8 mouse cellular contexts compared by ENCODE assay signal in the genomic region with DNA sequence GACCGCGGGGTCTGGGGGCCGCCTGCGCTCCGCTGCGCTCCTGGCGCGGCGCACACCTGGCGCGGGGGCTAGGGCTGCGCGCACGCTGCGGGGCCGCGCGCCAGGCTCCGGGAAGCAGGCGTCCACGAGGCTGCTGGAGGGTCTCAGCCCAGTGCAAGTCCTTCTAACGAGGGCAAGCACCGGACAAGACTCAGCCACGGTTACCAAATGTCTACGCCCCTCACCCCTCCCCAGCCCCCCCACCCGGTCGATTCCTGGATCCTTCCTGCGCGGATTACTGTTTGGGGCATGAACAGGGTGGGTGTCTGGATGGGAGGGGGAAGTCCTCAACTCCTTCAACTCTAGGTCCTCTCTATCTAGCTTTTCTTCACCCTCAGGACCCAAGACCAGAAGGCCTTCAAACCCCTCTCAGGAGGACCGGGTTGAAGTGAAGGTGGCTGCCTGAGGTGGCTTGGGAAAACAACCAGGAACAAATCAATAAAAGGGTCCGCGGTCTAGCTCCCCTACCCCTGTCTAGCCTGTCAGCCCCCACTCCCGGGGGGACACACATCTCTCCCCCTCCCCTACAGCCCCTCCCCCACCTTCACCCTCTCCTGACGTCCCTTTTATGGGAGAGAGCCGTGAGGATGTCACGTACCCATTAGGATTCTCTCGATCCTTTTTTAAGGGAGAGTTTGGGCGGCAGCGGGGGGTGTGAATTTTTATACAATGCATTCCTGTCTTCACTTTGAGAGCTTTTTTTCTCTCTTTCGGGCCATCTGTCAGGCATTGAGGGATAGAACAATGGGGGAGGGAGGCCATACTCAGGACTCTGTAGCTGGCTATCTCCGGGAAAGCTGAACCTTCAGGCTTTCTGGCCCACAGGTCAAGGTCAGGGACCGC. TPM values are rescaled to one million over a fixed set of nuclear protein-coding genes. Genes with fewer than 3 reads are reported as not detected.
A peak's percentile ranks its signal among the peaks of the same experiment; 100 is the strongest.
DNase-seq lines count a peak whose midpoint lies in the region; ATAC-seq and TF ChIP-seq lines count a peak whose summit lies in the region.

A gene (minus strand): TSS at position 198 of the 882 bp plus-strand sequence.

- no peak within 1 kb of the TSS for H3K27ac ChIP-seq in kidney, postnatal 0 days
- peak within 1 kb of the TSS; percentile 83 for H3K27ac ChIP-seq in embryonic facial prominence, embryonic 10.5 days (replicated peaks)
- H3K27ac ChIP-seq in intestine, postnatal 0 days (ENCODE audit: low read depth, low read length), result no peak within 1 kb of the TSS
- peak within 1 kb of the TSS; percentile 77 for H3K27ac ChIP-seq in midbrain, embryonic 14.5 days (replicated peaks; ENCODE audit: low read depth, low read length)
- no peak within 1 kb of the TSS for H3K27ac ChIP-seq in kidney, adult 2 months (ENCODE audit: insufficient read depth, low read depth, low read length)

- no peaks in the 10 kb centered on the region for H3K9me3 ChIP-seq in kidney, postnatal 0 days (replicated peaks; ENCODE audit: low read length)
- H3K9me3 ChIP-seq in embryonic facial prominence, embryonic 10.5 days, result no peaks in the 10 kb centered on the region
- H3K9me3 ChIP-seq in intestine, postnatal 0 days (ENCODE audit: control insufficient read depth), result no peaks in the 10 kb centered on the region
- H3K9me3 ChIP-seq in midbrain, embryonic 14.5 days (ENCODE audit: control insufficient read depth, low read length), result no peaks in the 10 kb centered on the region

- H3K27me3 ChIP-seq in kidney, postnatal 0 days (ENCODE audit: insufficient read depth, low read length), result peaks cover 51% of the 10 kb centered on the region
- H3K27me3 ChIP-seq in embryonic facial prominence, embryonic 10.5 days (replicated peaks; ENCODE audit: low read depth, poor library complexity, severe bottlenecking), result peaks cover 93% of the 10 kb centered on the region
- H3K27me3 ChIP-seq in intestine, postnatal 0 days (replicated peaks; ENCODE audit: control insufficient read depth, insufficient read depth, low read length), result peaks cover 66% of the 10 kb centered on the region
- H3K27me3 ChIP-seq in midbrain, embryonic 14.5 days (ENCODE audit: control insufficient read depth, insufficient read depth, low read length), result no peaks in the 10 kb centered on the region
- no peaks in the 10 kb centered on the region for H3K27me3 ChIP-seq in kidney, adult 2 months (replicated peaks; ENCODE audit: control insufficient read depth, insufficient read depth, low read length)

- TF ChIP-seq CTCF in kidney, postnatal 0 days (IDR thresholded peaks at IDR 0.05; ENCODE audit: low read depth), result no peak
- TF ChIP-seq CTCF in intestine, postnatal 0 days (IDR thresholded peaks at IDR 0.05; ENCODE audit: low read depth), result no peak
- TF ChIP-seq CTCF in kidney, adult 2 months (conservative IDR thresholded peaks at IDR 0.05; ENCODE audit: insufficient read depth, insufficient read length, low read depth, low read length), result no peak

- no peak for TF ChIP-seq POLR2A in kidney, adult 2 months (IDR thresholded peaks at IDR 0.05; ENCODE audit: low read depth, low read length)

- H3K4me1 ChIP-seq in kidney, postnatal 0 days (replicated peaks; ENCODE audit: insufficient read depth, low read length), result peaks cover 9% of the 10 kb centered on the region; the same call in 1 of the 2 replicates
- H3K4me1 ChIP-seq in embryonic facial prominence, embryonic 10.5 days, result peaks cover 53% of the 10 kb centered on the region
- H3K4me1 ChIP-seq in intestine, postnatal 0 days (replicated peaks; ENCODE audit: control insufficient read depth, insufficient read depth, low read length), result no peaks in the 10 kb centered on the region; the same call in none of the 2 replicates
- H3K4me1 ChIP-seq in midbrain, embryonic 14.5 days (ENCODE audit: control insufficient read depth, insufficient read depth, low read length), result peaks cover 29% of the 10 kb centered on the region
- H3K4me1 ChIP-seq in kidney, adult 2 months (ENCODE audit: control insufficient read depth, insufficient read depth, low read length), result no peaks in the 10 kb centered on the region

- under 1% methylated on average over 41 of the region's 42 CpGs for WGBS in kidney, postnatal 0 days
- 1% methylated on average over 42 of the region's 42 CpGs for WGBS in embryonic facial prominence, embryonic 10.5 days
- WGBS in intestine, postnatal 0 days, result under 1% methylated on average over 36 of the region's 42 CpGs
- 1% methylated on average over 41 of the region's 42 CpGs for WGBS in midbrain, embryonic 14.5 days
- 3% methylated on average over 41 of the region's 42 CpGs for WGBS in kidney, adult 2 months

- ATAC-seq in kidney, postnatal 0 days (replicated peaks; ENCODE audit: low FRiP score, low read depth), result peak; percentile 45; the same call in 1 of the 2 replicates
- ATAC-seq in intestine, postnatal 0 days, result no peak
- peak; percentile 53 for ATAC-seq in midbrain, embryonic 14.5 days (ENCODE audit: low FRiP score, low TSS enrichment)

- H3K36me3 ChIP-seq in kidney, postnatal 0 days (ENCODE audit: insufficient read depth, low read length), result no peaks in the 10 kb centered on the region
- H3K36me3 ChIP-seq in embryonic facial prominence, embryonic 10.5 days (replicated peaks), result no peaks in the 10 kb centered on the region
- H3K36me3 ChIP-seq in intestine, postnatal 0 days (ENCODE audit: control insufficient read depth, insufficient read depth), result no peaks in the 10 kb centered on the region
- H3K36me3 ChIP-seq in midbrain, embryonic 14.5 days (ENCODE audit: control insufficient read depth, insufficient read depth, low read length), result no peaks in the 10 kb centered on the region
- H3K36me3 ChIP-seq in kidney, adult 2 months (ENCODE audit: control insufficient read depth, insufficient read depth, low read length), result no peaks in the 10 kb centered on the region

- H3K4me3 ChIP-seq in kidney, postnatal 0 days (replicated peaks; ENCODE audit: low read depth, low read length), result peak within 1 kb of the TSS; percentile 26
- H3K4me3 ChIP-seq in embryonic facial prominence, embryonic 10.5 days, result peak within 1 kb of the TSS; percentile 68
- peak within 1 kb of the TSS; percentile 26 for H3K4me3 ChIP-seq in intestine, postnatal 0 days (ENCODE audit: low read depth, low read length)
- H3K4me3 ChIP-seq in midbrain, embryonic 14.5 days (replicated peaks; ENCODE audit: low read depth, low read length), result peak within 1 kb of the TSS; percentile 74
- no peak within 1 kb of the TSS for H3K4me3 ChIP-seq in kidney, adult 2 months (ENCODE audit: insufficient read depth, low read depth, low read length)

- DNase-seq in kidney, postnatal 0 days (ENCODE audit: low spot score), result no peak
- no peak for DNase-seq in kidney, adult 11 months
- peak; percentile 28 for DNase-seq in embryonic facial prominence, embryonic 10.5 days (ENCODE audit: low spot score)
- DNase-seq in midbrain, embryonic 14.5 days, result peak; percentile 76
- DNase-seq in spleen, postnatal 14 days (ENCODE audit: low spot score in 2 of 2), result no peak
- DNase-seq in urinary bladder, postnatal 10 days (ENCODE audit: low spot score), result no peak
- DNase-seq in kidney, adult 2 months, result no peak

- no peak within 1 kb of the TSS for H3K9ac ChIP-seq in kidney, postnatal 0 days (ENCODE audit: low read depth, low read length)
- no peak within 1 kb of the TSS for H3K9ac ChIP-seq in intestine, postnatal 0 days (ENCODE audit: low read depth, low read length)
- H3K9ac ChIP-seq in midbrain, embryonic 14.5 days (replicated peaks; ENCODE audit: low read length), result peak within 1 kb of the TSS; percentile 79

- peak within 1 kb of the TSS; percentile 58 for H3K4me2 ChIP-seq in kidney, postnatal 0 days (ENCODE audit: low read length)
- H3K4me2 ChIP-seq in intestine, postnatal 0 days (replicated peaks; ENCODE audit: low read depth), result peak within 1 kb of the TSS; percentile 54
- peak within 1 kb of the TSS; percentile 91 for H3K4me2 ChIP-seq in midbrain, embryonic 14.5 days (ENCODE audit: low read length)

RNA-seq across cellular contexts. Expression of the gene that starts here (rescaled TPM):
- not detected in 2 replicates for polyA plus RNA-seq in kidney, postnatal 0 days (2015; fragmentation: Nextera tagmentation; extraction: Ambion mirVana)
- 3.9 and 7.9 TPM in 2 replicates for polyA plus RNA-seq in embryonic facial prominence, embryonic 10.5 days (2016; fragmentation: Nextera tagmentation; extraction: Ambion mirVana)
- polyA plus RNA-seq in intestine, postnatal 0 days (2015; fragmentation: Nextera tagmentation; extraction: Ambion mirVana), result 0.17 and 0.26 TPM in 2 replicates
- 24.9 and 28.5 TPM in 2 replicates for polyA plus RNA-seq in midbrain, embryonic 14.5 days (2014; fragmentation: Nextera tagmentation; extraction: Ambion mirVana)
- polyA plus RNA-seq in kidney, adult 2 months (2012; rRNA removed), result not detected in 2 replicates

Comparison
In these comparisons a context has a peak if more than half of its experiments do, and no peak if none do; other contexts are left out.
1. Peak in ATAC-seq, H3K4me3 ChIP-seq and H3K4me2 ChIP-seq in kidney, postnatal 0 days; RNA of the gene not detected or under 1 TPM.
2. DNase-seq: peak in embryonic facial prominence, embryonic 10.5 days (single experiment) and midbrain, embryonic 14.5 days (single experiment); none in kidney, postnatal 0 days (single experiment), kidney, adult 11 months (single experiment), spleen, postnatal 14 days (0 of 2), urinary bladder, postnatal 10 days (single experiment) and kidney, adult 2 months (single experiment).
3. H3K27ac ChIP-seq: peak in embryonic facial prominence, embryonic 10.5 days (single experiment) and midbrain, embryonic 14.5 days (single experiment); none in kidney, postnatal 0 days (single experiment), intestine, postnatal 0 days (single experiment) and kidney, adult 2 months (single experiment).
4. Peak in every context shown above with its lines, with median percentiles within 50 percentile points of each other: H3K4me2 ChIP-seq.